Mouse (Mus musculus) embryonic fibroblast, embryonic 13.5 days (primary cell): ENCODE measurements around the gene Il9.

Source experiments
- CTCF ChIP-seq: IDR thresholded peaks from 2 replicates; pipeline ENCODE4 v1.5.1; 2011; ENCODE audit warnings: mild to moderate bottlenecking, control low read depth, low read length, moderate library complexity, borderline replicate concordance; ENCODE audit not compliant: insufficient read depth
- POLR2A ChIP-seq: IDR thresholded peaks from 2 replicates; pipeline ENCODE4 v1.6.1; 2011; ENCODE audit warnings: low read depth, mild to moderate bottlenecking, control low read depth, low read length, moderate library complexity

GRCm38 (mm10) chr13:56438211-56439075 lies 43.6 kb downstream of the Il9 start, which contains the start of gene Slc25a48:
- TF ChIP-seq POLR2A (no peak), CTCF (no peak)
